Mouse (Mus musculus) cerebellum, postnatal 36 days (tissue): ENCODE results near the gene Gpatch11.
"Not testable (repeated sequence)": the region's sequence is repeated elsewhere in the genome, so short reads cannot be mapped to it uniquely, and the experiment has no call there.

ENCODE experiments used
- DNase-seq, 2 experiments: peaks; one replicate each; pipeline ENCODE4 v3.0.0; 2021 to 2022; ENCODE audit warnings: mixed read lengths in 2 of 2

Gpatch11 gene

DNA sequence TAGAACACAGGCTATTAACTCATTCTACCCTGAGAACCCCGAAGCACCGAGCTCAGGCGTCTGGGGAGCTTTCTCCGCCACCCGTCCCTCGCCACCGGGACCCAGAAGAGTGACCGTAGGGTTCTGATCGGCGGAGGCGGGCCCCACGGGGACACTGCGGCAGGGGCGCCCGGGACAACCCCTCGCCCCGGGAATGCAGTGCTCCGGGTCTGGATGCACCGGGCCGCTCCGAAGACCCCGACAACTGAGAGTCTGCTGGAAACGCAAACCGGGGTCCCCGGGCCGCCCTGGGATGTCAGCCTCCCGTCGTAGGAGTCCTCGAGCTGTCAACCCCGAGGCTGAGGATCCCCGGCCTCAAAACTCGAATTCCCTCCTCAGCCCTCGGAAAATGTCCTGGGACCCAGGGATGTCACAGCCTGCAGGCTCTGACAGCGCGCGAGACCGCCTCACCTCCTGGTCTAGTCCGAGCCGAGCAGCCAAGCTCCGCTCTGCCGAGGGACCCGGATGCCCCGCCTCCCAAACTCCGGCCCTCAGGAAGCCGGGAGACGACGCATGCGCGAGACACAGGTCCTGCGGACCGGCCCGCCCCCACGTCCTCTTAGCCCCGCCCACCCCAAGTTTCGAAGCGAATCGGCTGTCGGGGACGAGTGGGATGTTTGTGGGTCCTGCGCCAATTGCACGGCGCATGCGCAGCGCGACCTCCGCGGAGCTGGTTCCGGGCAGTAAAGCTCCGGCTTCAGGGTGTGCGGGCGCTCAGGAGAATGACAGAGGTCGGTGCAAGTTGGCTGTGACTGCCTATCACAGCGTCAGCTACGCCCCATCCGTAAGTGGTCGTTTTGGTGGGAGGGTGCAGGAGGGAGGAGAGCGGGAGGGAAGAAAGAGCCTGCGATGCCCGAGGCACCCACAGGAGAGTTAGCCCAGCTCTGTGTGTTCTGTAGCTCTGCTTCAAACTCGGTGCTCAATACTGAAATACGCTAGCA, at the start of gene Gpatch11, which contains the start of gene Heatr5b:
TSS of gene Gpatch11 (plus strand) at position 712 of the 980 bp plus-strand sequence.
TSS of gene Heatr5b (minus strand) at position 509 of the 980 bp plus-strand sequence.
- DNase-seq = peak; percentile 98 to 99

GRCm38 (mm10) chr17:78788273-78788672, 47.1 kb upstream of the Gpatch11 start:
- DNase-seq = not testable (repeated sequence)

DNA sequence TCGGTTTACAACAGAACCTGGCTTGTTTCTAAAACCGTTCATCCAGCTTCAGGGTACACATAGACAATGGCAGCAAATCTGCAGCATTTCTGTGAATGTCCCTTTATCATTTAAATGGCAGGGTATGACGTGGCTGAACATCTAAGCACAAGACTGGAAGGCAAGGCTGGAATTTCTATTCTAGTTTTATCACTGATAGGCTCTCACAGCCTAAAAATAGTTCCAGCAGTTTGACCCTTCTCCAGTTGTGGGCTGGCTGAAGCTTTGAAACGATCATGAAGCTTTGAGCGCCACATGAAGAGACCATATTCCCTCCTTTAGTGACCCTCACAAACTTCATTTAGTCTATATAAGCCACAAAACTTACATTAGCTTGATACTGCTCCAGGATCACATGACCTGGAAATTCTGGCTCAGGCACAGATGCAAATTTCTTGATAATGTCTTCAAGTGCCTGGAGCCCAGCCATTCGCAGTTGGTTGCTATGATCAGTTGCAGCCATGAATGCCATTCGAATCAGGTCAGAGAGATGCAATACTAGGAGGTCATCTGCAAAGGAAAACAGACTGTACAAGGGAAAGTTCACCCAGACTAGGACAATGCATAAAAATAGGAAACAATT, 44.2 kb upstream of the Gpatch11 start:
- DNase-seq = no peak

- no peak for DNase-seq
Observed at GRCm38 (mm10) chr17:78791690-78792070, 43.7 kb upstream of the Gpatch11 start.

DNA sequence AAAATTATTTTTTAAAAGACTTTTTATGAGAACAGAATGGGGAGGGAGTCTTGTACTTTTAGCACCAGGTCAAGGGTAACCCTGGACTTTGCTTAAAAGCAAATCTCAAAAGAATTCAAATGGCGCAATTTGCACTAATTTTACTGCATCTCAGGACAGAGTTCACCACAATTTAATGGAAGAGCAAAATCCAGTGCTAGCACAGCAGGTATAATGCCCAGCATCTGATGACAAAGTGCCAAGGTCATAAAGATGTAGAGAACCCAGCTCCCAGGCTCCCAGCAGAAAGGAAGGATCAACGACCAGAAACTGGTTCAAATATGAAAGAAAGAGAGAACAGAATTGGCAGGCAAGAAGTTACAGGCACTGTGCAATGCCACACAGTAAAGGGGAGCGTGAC, 43.2 kb upstream of the Gpatch11 start:
- no peak for DNase-seq

GRCm38 (mm10) chr17:78794390-78794789, 41.0 kb upstream of the Gpatch11 start:
- no peak for DNase-seq

GRCm38 (mm10) chr17:78797222-78797621, 38.1 kb upstream of the Gpatch11 start:
- no peak for DNase-seq

- DNase-seq = no peak
Observed at GRCm38 (mm10) chr17:78809019-78809418, 26.3 kb upstream of the Gpatch11 start.

DNA sequence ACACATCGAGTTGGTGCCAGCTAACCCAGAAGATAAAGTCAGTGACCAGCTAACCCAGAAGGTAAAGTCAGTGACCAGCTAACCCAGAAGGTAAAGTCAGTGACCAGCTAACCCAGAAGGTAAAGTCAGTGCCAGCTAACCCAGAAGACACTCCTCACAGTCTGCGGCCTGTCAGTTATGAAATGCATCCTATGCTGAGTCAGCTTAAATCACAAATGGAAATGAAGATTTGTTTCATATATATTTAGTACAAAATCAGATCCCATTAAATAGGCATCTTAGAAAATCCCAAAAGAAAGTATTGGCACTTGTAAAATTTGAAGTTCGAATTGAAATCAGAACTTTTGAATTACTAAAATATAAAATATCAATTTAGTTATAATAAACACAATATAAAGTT, 25.8 kb upstream of the Gpatch11 start:
- DNase-seq = no peak

DNA sequence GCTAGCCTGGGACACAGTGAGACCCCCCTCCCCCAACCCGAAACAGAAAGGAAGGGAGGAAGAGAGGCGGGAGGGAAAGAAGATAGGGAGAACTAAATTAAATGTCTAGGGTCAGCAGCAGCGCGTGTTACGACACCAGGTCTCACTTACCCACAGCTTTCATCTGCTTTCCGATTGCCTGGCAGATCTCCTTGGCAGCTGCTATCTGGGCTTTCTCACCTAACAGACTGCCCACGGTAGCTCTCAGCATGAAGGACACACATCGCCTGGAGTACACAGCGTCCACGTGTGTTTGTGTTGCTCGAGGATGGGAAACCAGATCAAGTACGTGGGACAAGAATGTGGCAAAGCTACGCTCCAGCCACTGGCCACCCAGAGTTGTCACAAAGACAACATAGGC, 11.0 kb upstream of the Gpatch11 start:
- DNase-seq = no peak

DNA sequence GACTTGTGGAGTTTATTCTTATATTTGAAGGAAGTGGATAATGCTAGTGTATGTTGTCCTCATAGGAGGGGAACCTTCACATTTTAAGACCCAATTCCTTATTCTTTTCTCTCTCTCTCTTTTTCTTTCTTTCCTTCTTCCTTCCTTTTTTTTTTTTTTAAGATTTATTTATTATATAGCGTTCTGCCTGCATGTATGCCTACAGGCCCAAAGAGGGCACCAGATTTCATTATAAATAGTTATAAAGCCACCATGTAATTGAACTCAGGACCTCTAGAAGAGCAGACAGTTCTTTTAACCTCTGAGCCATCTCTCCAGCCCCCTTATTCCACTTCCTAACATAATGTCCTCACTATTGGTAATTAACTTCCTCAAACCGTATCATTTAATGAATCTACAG, 689 bp downstream of the Gpatch11 start:
- no peak for DNase-seq

GRCm38 (mm10) chr17:78842271-78842928, 7.0 kb downstream of the Gpatch11 start:
- DNase-seq = no peak

GRCm38 (mm10) chr17:78856243-78856642, 20.9 kb downstream of the Gpatch11 start:
- DNase-seq = no peak

DNA sequence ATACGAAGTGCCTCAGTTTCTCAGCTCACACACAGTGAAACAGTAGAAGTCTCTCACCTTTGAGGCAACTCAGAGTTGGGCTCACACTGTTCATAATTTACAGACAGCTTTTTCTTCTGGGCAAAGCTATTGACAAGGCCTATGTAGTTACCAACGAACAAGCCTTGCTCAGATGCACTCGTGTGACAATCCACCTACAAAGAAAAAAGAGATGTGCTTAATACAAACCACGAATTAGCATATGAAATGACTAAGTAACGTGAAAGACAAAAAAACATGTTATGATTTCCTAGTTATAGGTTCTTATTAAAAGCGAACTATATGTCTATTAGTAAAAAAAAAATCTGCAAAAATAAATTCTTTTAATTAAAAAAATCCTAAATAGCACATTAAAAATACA, 38.5 kb downstream of the Gpatch11 start:
- DNase-seq = no peak

DNA sequence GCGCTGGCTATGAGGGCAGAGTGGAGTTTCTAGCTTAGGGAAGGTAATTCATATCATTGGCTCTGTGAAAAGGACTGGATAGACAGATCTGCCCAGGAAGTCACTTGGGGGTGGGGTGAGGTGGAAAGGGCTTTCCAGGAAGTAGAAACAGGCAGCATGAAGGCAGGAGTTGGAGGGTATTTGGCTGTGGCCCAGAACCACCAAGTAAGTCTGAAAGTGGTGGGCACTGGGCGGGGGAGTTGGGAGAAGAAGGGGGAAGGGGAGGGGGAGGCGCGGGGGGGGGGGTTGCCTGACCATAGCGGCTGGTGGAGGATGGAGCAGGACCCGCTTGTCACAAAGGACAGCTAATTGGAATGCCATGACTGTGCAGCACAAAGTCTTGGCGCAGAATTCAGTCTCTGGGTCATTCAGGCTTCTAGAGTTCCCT, 46.5 kb downstream of the Gpatch11 start:
- DNase-seq = no peak

DNA sequence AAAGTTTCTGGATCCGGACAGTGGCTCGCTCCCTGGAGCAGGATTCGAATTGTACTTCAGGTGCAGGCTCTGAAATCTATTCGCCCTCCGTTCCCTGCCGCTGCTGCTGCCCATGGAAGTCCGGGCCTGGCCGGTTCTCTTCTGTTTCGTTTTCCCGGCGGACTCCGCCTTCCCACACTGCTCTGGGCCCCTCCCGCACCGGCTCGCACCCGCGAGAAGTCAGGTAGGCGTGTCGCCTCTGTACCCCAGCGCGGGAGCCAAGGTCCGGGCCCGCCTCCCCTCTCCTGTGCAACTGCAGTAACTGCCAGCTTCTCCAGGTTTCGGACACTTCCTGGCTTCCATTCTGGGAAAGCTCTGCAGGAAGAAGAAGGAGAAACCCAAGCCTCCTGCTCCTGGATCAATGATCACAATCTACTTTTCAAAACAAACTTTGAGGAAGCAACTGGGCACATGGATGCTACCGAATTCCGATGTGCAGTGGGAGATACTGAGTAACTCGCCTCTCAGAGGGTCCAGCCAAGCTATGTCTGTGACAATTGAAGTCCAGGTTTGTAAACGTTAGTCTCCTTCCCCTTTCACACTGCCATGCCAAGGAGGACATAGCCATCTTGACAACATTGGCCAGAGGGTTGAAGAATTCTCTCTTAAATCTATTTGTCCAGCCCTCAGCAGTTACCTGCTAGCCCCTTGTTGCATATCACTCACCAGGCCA, 47.2 kb downstream of the Gpatch11 start, which contains the start of gene Eif2ak2:
TSS of gene Eif2ak2 (minus strand) at position 173 of the 712 bp plus-strand sequence.
- peak; percentile 62 to 66 for DNase-seq

DNA sequence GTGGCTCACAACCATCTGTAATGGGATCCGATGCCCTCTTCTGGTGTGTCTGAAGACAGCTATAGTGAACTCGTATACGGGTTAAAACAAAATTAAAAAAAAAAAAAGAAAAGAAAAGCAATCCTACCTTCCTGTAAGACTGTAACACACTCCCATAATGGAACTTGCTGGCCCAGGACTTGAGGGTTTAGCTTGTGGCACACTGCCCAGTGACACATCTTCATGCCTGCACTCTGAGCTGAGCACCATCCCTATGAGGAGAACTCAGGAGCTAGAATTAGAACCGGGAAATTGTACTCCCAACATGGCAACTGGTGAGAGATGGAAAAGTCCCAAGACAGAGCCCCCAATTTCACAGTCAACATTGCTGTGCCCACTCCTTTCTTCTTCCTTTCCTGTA, 47.9 kb downstream of the Gpatch11 start:
- DNase-seq = no peak

DNA sequence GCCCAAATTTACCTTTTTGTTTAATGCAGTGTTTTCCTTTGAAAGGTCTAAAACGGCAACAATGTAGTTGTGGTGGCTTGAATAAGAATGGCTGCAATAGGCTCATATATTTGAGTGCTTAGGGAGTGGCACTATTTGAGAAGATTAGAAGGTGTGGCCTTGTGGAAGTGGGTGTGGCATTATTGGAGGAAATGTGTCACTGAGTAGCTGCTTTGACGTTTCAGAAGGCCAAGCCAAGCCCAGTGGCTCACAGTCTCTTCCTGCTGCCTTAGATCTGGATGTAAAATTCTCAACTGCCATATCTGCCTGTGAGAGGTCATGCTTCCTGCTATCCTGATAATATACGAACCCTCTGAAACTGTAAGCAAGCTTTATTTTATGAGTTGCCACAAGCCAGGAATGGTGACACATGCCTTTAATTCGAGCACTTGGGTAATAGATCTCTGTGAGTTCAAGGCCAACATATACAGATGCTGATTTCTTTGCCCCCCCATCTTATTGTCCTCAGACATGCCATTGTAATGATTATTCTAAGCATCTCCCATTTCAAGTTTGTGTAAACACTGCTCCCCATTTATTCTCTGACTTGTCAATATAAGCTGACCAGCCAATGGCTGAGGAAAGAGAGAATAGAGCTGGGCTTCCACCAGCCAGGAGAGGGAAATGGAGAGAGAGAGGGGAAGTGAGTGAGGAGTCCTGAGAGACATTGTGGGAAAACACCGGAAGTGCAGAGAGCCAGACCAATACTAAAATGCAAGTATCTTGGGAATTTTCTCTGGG, 50.1 kb downstream of the Gpatch11 start:
- DNase-seq = no peak

- peak; percentile 12 to 15 for DNase-seq
Observed at GRCm38 (mm10) chr17:78888554-78888953, 53.2 kb downstream of the Gpatch11 start.

- peak; percentile 39 to 41 for DNase-seq
Observed at GRCm38 (mm10) chr17:78889184-78889583, 53.8 kb downstream of the Gpatch11 start.

DNA sequence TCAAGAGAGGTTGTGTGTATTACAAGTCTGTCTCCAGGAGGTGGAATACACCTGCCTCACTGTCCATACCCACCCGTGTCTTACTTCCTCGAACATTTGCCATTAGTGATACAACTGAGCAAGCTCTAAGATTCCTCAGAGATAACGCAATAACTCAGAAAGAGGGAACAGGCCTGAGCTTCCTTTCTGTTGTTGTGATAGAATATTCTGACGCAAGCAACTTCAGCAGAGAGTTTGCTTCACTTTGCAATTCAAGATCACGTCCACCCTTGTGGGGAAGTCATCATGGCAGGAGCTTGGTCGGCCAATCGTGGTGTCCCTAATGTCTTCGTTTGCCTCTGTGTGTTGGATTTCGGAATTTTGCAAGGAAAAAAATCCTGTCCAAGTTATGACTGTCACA, 55.7 kb downstream of the Gpatch11 start:
- DNase-seq = no peak

DNA sequence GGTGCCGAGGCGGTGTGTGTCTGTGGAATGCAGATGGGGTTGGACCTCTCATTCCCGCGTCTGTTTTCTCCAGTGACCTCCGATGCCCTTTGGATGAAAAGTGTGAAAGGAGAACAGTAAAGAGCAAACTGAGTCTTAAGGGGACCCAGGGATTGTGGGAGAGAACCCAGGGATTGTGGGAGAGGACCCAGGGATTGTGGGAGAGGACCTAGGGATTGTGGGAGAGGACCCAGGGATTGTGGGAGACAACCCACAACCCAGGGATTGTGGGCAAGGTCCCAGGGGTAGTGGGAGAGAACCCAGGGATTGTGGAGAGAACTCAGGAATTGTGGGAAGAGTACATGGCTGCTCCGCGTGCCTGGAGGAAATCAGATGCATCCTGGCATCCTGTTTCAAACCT, 59.6 kb downstream of the Gpatch11 start:
- no peak for DNase-seq
